Mouse (Mus musculus) spleen, adult 12 weeks (tissue): Measurements from ENCODE around the gene Rrnad1.
"Not testable (repeated sequence)": the region's sequence is repeated elsewhere in the genome, so short reads cannot be mapped to it uniquely, and the experiment has no call there.

Experiments
- DNase-seq: peaks from one replicate; pipeline ENCODE4 v3.0.0; 2022; ENCODE audit warnings: low spot score

Rrnad1 gene

DNA sequence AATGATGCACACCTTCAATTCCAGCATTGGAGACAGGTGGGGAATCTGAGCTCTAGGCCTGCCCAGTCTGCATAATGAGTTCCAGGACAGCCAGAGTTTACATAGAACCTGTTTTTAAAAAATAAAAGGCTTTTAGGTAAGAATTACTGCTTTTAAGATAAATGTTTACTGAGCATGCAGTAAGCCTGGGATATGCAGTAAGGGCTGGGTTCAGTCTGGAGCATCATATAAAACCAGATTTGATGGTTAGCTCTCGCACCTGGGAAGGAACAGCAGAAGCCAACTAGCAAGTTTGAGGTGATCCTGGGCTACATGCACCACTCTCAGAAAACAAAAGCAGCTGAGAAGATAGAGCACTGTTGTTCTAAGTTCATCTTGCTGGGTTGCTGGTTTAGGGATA is 12.0 kb downstream of the Rrnad1 start:
- no peak for DNase-seq

DNA sequence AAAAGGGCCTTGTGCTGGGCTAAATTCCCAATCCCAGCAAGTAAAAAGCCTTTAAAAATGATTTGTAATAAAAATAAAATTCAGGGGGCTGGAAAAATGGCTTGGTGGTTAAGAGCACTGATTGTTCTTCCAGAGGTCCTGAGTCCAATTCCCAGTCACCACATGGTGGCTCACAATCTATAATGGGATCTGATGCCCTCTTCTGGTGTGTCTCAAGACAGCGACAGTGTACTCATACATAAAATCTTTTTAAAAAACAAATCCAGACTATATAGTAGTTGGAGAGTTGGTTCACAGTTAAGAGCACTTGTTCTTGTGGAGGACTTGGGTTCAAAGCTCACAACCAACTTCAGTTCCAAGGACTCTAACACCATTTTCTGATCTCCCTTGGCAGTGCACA is 13.5 kb downstream of the Rrnad1 start:
- no peak for DNase-seq

DNA sequence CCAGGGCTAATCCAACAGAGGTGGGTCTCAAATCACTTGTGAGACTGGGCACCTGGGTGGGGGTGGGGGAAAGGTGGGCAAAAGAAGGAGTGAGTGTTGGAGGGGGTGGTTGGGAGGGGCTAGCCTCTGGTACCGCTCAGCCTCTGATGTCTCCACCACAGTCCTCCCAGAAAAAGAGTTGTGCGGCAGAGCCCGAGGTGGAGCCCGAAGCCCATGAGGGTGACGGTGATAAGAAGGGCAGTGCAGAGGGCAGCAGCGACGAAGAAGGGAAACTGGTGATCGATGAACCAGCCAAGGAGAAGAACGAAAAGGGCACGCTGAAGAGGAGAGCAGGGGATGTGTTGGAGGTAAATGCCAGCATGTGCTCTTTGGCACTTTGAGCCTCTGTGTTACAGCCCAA is 16.6 kb downstream of the Rrnad1 start:
- no peak for DNase-seq

- DNase-seq: no peak
Observed at GRCm38 (mm10) chr3:87913491-87913890, 17.0 kb downstream of the Rrnad1 start.

- no peak for DNase-seq
Observed at GRCm38 (mm10) chr3:87910573-87911141, 19.9 kb downstream of the Rrnad1 start.

DNA sequence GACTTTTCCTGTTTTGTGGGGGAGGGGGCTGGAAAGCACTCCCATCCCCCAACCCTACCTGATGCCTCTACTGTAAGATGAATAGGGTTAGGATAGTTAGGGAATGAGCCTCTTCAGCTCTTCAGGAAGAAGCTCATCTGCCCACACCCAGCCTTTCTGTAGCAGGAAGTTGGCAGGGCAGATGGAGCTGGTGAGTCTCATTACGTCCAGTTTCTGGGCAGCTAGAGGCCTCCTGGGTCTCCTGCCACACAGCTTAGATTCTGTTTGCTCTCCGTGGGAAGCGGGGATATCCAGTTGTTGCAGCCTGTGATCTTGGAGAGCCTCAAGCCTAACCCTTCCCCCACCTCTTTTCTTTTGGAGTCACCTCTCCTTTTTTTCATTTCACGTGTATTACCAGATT is 20.6 kb downstream of the Rrnad1 start:
- no peak for DNase-seq

GRCm38 (mm10) chr3:87909381-87909780 is 21.1 kb downstream of the Rrnad1 start:
- DNase-seq: no peak

DNA sequence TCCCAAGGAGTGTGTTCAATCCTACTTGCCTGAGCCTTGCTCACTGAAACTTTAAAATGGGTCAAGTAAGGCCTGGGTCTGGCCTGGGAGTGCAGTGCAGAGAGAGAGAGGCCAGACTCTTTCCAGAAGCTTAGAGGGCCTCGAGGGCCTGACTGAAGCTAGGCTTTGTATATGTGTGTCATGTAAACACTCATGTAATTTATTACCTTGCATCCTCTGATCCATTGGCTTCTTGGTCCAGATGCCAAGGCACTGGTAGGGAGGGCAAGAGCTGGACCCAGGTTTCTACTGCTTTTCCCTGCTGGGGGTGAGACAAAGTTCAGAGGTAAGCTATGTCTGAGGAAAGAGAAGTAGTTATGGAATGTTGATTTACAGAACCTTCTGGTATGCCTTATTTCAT is 22.6 kb downstream of the Rrnad1 start:
- DNase-seq: no peak

DNA sequence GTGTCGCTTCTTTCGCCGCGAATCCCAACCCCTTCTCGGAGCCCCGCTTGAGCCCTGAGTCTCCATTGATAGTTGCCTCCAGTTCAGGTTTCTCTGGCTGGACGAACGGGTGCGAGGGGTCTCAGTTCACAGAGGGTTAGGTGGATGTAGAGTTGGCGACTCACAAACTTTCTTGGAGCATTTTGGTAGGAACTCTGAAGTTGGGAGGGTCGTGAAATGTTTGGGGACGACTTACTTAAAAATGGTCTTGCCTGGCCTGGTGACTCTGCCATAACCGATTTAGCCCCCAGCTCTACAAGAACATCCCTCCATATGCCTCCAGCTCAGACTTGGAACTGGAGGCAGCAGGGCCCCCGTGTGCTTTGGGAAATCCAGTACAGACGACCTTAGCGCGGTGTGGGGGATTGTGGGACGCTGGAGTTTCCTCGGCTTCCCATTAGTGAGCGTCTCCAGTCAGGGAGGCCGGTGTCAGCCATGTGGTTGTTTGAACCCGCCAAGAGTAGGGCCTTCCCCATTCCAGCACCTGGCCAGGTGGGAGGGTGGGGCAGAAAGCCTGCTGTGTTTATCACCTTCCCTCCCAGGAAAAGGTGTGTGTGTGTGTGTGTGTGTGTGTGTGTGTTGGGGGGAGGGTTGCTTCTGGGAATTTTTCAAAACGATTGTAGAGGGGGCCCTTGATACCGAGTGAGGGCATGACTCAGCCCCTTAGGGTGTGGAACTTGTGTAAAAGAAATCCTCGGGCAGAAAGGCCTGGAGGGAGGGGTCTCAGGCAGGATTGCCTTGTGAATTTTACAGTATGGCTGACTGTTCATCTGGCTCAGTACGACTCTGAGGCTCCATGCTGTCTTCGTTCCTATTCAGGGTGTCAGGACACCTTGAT is 23.3 kb downstream of the Rrnad1 start:
- no peak for DNase-seq

DNA sequence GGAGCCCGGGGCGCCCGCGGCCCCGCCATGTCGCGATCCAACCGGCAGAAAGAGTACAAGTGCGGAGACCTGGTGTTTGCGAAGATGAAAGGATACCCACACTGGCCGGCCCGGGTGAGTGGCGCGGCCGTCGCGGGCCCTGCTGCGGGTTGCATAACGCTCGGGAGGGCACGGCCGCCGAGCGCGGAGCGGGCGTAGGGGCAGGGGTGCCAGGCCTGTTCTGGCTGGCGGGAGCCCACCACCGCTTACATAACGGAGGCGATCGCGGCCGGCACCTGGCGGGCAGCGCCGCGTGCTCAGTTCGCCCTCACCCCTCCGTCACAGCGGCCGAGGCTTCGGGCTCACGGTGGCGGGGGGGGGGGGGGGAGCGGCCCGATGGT is 23.9 kb downstream of the Rrnad1 start:
- no peak for DNase-seq

- DNase-seq: peak; percentile 90
Observed at GRCm38 (mm10) chr3:87905880-87906485, 24.5 kb downstream of the Rrnad1 start, which contains the start of gene Hdgf. TSS of gene Hdgf (plus strand) at chr3:87906321.

DNA sequence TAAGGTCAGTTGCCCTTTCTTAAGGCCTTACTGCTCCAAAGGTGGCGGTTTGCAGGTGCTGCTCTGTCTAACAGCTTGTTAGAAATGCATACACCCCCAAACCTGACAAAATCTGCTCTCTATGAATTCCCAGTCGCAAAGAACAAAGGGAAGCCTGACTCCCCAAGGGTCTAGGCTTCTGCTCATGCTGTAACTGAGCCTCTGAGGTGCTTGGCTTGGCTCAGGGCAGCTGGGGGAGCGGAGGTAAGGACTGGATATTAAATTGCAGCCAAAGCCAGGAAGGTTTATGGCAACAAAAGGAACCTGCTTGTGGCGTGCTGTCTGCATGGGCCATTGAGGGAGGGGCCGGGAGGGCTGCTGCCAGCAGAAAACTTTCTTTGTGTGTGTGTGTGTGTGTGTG is 26.7 kb downstream of the Rrnad1 start:
- DNase-seq: no peak

- not testable (repeated sequence) for DNase-seq
Observed at GRCm38 (mm10) chr3:87901959-87902358, 28.6 kb downstream of the Rrnad1 start.

GRCm38 (mm10) chr3:87901036-87901624 is 29.4 kb downstream of the Rrnad1 start:
- no peak for DNase-seq

DNA sequence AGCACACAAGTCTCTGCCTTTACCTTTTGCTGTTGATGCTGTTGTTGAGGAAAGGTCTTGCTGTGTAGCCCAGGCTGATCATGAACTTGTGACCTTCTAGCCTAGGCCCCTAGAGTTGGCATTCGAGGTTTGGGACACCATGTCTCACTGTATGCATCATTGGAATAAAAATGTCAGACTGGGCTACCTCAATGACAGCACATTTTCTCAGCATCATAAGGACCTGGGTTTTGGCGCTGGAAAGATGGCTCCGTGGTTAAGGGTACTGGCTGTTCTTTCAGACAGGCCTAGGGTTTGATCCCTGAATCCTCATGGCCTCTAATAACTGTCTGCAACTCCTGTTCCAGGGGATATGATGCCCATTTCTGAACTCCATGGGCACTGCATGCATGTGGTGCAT is 30.7 kb downstream of the Rrnad1 start:
- no peak for DNase-seq

DNA sequence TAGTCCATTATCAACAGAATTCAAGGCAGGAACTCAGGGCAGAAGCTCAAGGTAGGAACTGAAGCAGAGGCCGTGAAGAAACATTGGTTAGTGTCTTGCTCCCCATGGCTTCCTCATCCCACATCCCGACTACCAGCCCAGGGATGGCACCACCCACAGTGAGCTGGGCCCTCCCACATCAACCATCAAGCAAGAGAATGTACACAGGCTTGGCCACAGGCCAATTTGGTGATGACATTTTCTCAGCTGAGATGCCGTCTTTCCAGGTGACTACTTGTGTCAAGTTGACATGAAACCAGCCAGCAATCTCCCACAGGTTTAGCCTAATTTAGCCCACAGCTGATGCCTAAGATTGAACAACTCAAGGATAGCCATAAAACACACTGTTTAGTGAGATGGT is 31.3 kb downstream of the Rrnad1 start:
- DNase-seq: no peak

GRCm38 (mm10) chr3:87893367-87893905 is 37.1 kb downstream of the Rrnad1 start:
- no peak for DNase-seq

GRCm38 (mm10) chr3:87891481-87891880 is 39.0 kb downstream of the Rrnad1 start:
- DNase-seq: no peak

DNA sequence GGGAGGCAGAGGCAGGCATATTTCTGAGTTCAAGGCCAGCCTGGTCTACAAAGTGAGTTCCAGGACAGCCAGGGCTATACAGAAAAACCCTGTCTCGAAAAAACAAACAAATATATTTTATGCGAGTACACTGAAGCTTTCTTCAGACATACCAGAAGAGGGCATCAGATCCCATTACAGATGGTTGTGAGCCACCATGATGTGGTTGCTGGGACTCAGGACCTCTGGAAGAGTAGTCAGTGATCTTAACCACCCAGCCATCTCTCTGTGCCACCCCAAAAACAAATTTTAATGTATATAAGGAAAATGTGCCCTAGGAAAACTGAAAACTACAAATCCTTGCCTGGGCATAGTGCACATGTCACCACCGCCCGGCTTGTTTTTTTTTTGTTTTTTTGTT is 43.1 kb downstream of the Rrnad1 start:
- DNase-seq: not testable (repeated sequence)

DNA sequence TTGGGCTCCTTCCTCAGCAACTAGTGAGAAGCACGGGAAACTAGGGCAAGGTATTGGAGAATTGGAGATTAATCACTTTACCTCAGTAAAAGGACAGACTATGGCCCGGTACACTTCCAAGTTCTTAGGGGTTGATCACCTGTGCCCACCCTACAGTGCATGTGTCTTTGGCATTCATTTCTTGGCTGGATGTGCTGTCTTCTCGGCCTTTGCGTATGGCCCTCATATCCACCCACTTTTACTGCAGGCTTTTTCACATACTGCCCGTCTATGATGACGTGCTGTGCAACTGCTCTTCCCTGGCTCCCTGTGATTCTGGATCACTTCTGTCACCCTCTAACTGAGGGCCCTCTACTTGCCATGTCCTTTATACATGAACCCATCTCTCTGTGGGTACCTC is 44.1 kb downstream of the Rrnad1 start:
- DNase-seq: no peak

GRCm38 (mm10) chr3:87886004-87886365 is 44.5 kb downstream of the Rrnad1 start:
- DNase-seq: no peak

GRCm38 (mm10) chr3:87885281-87886003 is 45.1 kb downstream of the Rrnad1 start, which contains the start of gene Prcc:
TSS of gene Prcc (minus strand) at chr3:87885608.
- DNase-seq: peak; percentile 85
